Mouse (Mus musculus): Measurements from ENCODE around the gene Tor1a.
"Not testable (repeated sequence)": the region's sequence is repeated elsewhere in the genome, so short reads cannot be mapped to it uniquely, and the experiment has no call there.

Tor1a gene

DNA sequence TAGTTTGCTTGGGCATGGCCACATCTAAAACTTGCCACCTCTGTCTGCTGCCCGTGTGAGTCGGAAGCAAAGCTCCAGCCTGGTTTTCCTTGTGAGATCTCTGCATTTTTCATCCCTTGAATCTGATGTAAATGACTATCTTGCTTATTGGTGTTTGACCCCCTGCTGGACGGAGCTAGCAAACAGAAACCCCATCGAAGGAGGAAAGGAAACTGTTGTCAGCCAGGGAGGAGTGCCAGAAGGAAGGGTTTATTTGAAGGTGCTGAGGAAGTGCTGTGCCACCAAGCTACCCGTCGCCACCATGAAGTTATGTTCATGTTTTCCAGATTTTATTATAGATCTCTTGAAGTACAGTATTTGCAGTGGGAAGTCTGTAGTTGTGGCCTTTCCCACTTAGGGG lies 12.9 kb downstream of the Tor1a start:
- DNase-seq (ENCODE audit: low read depth, low spot score), result no peak

DNA sequence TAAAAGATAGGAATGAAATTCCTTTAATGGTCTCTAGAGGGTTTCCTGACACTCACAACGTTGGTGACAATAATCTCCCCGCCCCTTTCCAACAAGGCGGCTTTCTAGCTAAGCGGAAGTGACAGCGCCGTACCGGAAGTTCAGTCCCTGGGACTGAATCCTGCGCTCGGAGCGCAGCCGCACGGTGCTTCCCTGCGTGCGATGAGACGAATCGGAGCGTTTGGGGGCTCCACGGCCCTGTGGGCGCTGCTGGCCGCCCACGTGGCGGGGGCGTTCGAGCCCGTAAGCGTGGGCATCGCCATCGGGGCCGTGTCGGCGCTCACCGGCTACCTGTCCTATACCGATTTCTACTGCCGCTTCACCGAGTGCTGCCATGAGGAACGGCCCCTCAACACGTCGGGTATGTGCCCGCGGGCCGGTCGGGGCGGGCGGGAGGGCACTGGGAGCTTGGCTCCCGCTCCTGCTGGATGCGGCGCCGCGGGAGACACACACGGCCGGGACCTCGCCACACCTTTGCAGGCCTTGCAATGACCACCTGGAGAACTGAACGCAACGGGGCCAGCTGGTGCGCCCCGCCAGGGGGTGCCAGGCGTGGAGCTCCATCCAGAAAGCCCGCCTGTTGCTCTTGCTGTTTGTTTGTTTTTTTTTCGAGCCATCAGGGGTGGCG lies 14.8 kb downstream of the Tor1a start, which contains the start of gene Tor1b:
Tor1b (plus strand) TSS at position 136 of the 667 bp plus-strand sequence.
- DNase-seq (ENCODE audit: low read depth, low spot score), result peak; percentile 80

DNA sequence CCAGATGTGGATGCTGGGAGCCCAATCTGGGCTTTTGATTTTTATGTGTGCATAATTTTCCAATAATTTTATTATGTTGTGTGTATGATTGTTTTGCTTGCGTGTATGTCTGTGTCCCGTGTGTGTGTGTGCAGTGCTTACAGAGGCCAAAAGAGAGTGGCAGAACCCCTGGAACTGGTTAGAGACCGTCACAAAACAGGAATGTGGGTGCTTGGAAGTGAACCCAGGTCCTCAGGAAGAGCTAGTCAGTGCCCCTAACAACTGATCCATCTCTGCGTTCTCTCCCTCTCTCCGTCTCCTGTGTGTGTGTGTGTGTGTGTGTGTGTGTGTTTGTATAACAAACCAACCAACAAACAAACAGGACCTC lies 15.3 kb downstream of the Tor1a start:
- DNase-seq (ENCODE audit: low read depth, low spot score), result no peak

- peak; percentile 78 for DNase-seq (ENCODE audit: low read depth, low spot score)
These were observed 25.1 kb downstream of the Tor1a start for GRCm38 (mm10) chr2:30942603-30943011.

DNA sequence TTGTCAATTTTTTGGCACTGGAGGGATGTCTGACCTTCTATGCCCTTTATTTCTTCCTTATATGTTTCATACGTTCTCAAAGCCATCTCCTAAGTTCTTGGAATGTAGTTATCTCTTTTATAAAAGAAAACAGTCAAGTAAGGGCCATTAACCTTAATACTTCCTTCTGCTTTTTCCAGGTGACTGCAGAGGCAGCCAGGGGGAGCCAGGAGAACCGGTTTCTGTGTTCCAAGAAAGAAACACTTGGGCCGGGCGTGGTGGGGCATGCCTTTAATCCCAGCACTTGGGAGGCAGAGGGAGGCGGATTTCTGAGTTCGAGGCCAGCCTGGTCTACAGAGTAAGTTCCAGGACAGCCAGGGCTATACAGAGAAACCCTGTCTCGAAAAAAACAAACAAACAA lies 25.6 kb downstream of the Tor1a start:
- DNase-seq (ENCODE audit: low read depth, low spot score), result not testable (repeated sequence)

DNA sequence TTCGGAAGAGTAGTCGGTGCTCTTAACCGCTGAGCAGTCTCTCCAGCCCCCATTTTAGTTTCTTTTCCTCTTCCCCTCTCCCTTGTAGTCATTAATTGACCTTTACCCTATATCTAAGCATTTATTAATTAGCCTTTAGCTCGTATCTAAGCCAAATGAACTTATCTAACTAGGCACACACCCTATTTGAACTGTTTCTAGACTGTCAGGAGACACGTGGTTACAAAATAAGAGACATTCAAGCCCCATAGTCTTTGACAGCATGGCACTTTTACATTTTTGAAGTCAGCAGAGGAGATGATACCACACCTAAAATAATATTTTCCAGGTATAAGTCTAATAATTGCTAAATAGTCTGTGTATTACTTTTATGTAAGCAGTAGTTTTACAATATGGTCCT lies 26.1 kb downstream of the Tor1a start:
- no peak for DNase-seq (ENCODE audit: low read depth, low spot score)

DNA sequence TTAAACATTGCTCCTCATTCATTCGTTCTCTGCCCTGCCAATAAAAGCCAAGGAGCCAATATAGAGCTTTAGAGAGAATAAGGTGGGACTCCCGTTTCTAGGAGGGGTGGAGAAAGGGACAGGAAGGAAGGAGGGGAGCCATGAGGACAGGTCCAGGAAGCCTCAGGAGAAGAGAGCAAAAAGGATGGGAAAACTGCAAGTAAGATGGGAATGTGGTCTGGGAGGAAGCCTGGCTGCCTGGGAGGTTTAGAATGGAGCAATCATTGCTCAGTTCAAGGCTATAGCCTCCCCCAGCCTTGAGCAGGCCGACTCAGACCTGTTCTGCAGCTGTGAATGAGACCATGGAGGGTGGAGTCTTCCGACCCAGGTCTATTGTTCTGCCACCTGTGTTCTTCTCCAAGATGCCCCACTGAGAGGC lies 29.1 kb downstream of the Tor1a start:
- DNase-seq (ENCODE audit: low read depth, low spot score), result no peak

- DNase-seq (ENCODE audit: low read depth, low spot score), result no peak
These were observed 30.0 kb downstream of the Tor1a start for GRCm38 (mm10) chr2:30937731-30938130.

DNA sequence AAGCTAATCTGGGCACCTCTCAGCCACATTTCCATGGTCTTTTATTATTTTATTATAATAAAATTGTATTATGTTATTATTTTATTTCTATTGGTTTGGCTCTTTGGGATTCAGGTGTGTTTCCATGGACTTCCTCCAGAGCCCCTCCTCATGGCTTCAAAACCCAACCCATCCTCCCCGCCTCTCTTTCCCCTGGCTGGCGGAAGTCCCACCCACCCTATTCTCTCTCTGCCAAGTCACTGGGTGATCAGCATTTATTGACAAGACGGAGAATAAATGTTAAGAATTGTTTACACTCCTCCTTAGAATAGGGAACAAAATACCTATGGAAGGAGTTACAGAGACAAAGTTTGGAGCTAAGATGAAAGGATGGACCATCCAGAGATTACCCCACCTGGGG lies 30.9 kb downstream of the Tor1a start:
- no peak for DNase-seq (ENCODE audit: low read depth, low spot score)

DNA sequence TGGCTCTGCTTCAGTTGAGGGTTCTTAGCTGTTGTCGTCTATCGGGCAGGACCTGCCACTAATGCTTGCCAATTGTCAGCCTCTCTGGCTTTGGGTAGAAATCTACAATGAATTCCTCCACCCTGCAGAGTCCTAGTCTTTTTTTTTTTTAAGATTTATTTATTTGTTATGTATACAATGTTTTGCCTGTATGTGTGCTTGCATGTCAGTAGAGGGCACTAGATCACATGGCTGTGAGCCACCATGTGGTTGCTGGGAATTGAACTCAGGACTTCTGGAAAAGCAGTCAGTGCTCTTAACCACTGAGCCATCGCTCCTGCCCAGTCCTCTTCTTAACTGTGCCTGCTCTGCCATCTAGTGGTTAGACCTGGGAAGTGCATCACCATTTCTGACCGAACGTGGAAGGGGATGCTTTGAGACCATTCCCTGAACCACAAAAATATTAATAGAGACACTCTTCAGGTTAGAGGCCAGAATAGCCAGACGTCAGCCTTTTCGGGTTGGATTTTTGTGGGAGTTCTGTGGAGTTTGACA lies 33.7 kb downstream of the Tor1a start:
- peak; percentile 68 for DNase-seq (ENCODE audit: low read depth, low spot score)

DNA sequence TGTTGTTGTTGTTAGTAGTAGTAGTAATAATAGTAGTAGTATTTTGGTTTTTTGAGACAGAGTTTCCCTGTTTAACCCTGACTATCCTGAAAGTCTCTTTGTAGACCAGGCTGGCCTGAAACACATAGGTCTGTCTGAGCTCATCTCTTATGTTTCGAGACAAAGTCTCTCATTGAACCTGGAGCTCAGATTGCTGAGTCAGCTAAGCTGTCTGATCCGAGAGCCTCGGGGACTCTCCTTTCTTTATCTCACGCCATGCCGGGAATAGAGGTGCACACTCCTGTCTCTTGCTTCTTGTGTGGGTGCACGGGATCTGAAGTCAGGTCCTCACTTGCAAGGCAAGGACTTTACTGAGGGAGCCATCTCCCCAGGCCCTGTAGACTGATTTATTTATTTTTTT lies 34.7 kb downstream of the Tor1a start:
- no peak for DNase-seq (ENCODE audit: low read depth, low spot score)

DNA sequence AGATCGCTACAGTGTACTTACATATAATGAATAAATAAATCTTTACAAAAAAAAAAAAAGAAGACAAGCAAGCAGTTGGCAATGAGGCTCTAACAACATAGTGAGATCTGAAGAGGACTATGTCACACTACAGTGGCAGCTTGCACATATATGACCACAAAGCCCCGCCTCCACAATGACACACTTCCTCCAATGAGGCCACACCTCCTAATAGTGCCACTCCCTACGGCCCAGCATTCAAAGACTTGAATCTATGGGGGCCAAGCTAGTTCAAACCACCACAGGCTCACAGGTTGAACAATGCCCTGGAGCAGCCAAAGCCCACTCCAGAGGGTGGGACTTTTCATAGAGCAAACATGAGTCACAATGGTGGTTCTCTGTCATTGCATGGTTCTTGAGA lies 35.8 kb downstream of the Tor1a start:
- no peak for DNase-seq (ENCODE audit: low read depth, low spot score)

DNA sequence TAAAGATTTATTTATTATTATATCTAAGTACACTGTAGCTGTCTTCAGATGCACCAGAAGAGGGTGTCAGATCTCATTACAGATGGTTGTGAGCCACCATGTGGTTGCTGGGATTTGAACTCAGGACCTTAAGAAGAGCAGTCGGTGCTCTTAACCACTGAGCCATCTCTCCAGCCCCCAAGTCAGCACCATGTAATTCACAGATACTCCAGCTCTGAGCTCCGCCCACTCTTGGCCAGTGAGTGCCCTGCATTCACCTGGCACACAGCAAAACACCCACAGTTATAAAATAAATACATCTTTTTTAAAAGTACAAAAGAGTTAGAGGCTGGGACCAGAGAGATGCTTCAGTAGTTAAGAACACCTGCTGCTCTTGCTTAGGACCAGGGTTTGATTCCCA lies 36.9 kb downstream of the Tor1a start:
- DNase-seq (ENCODE audit: low read depth, low spot score), result not testable (repeated sequence)

DNA sequence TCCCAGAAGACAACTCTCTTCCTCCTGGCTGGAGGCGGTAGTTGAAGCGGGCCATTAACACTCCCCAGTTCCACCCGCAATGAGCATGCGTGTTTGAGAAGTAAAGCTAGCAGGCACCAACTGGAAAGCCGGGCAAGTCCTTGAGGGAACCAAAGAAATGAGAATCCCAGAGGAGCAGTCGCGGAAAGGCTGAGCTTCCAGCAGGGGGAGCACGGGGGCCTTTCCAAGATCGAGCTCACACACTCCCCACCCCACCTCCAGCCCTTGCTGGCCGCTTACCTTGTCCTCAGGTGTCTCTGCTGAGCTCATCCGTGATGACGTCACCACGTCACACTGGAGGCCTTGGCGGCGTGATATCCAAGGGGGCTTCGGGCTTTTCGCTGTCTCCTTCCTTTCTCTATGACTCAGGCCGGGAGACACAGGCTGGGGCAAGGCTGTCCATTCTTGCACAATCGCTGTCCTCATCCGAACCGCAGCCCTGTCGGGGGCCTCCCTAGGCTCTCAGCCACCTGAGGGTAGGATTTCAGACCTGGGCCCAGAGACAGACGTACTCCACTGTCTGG lies 38.2 kb downstream of the Tor1a start, which contains the start of gene Ptges:
Ptges (minus strand) TSS at position 381 of the 563 bp plus-strand sequence.
- DNase-seq (ENCODE audit: low read depth, low spot score), result peak; percentile 47

DNA sequence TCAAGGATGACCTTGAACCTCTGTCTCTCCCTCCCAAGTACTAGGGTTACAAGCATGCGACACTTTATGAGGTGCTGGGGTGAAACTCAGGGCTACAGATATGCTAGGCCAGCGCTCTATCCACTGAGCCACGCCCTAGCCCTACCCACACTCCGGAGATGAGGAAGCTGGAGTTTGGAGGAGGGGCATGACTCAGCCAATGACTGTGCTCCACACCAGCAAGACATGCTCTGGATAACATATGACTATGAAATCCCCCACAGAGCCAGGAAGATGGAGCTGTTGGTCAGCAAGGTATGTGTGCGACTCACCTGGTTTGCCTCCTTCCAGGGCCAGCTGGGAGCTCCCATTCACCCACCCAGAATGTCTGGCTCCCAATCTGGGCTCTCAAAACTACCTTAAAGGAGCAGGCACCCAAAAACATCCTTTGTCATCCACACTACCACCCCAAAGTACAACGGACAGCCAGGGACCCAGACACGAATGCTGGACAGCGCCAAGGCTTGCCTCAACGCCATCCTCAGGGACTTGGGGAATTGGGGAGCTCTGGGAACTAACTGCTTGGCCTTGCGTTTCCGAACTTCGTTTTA lies 38.7 kb downstream of the Tor1a start:
- DNase-seq (ENCODE audit: low read depth, low spot score), result no peak

DNA sequence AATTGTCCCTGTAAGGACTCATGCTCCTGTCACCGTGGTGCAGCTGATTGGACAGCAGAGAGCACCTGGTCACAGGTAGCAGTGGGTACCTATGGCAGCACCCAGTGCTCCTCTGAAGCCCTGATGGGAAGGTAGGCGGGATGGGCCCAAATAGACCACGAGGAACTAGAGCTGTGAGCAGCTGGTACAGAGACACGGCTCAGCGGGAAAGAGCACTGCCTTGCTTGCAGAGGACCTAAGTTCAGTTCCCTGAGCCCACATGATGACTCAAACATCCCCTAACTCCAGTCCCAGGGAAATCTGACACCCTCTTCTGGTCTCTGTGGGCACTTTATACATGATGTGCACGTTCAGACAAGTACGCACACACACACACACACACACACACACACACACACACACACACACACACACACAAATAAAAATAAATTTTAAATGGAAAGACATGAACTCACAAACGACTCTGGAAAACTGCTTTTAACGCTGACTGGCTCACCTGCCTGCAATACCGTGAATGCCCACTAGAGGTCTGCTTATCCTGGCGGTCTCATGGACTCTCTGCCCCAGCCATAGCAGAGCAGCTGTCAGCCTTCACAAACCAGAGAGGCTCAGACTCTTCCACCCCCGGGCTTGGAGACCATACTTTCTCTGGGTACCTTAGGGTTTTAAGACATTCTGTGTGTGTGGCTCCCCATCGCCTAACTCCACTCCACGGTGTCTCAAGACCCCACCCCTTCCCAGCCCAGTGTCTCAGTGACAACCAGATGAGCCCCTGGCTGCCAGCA lies 39.7 kb downstream of the Tor1a start:
- DNase-seq (ENCODE audit: low read depth, low spot score), result peak; percentile 72

DNA sequence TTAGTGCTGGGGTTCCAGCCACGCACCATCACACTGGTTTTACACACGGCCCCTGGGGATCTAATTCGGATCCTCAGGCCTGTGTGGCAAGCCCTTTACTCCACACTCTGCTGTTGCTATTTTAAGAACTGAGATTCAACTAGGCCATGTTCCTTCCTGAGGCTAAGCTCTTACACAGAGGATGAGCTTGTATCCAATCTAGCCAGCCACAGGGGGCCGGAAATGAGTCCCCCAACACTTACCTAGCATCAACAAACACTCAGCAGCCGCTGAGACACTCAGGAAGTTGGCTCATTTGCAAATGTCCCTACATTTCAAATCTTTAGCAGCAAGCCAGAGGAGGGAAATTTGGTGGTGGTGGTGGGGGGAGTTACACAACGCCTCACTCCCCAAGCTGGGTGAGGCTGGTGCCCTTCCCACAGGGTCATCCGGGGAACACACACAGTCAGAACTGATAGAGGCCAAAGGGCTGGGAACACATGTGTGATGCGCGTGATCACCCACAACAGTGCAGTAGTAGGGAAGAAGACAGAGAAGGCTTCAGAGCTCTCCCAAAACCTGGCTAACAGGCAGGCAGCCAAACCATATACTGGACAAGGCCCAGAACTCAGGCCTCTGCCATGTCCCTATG lies 40.5 kb downstream of the Tor1a start:
- no peak for DNase-seq (ENCODE audit: low read depth, low spot score)

- no peak for DNase-seq (ENCODE audit: low read depth, low spot score)
These were observed 41.4 kb downstream of the Tor1a start for GRCm38 (mm10) chr2:30926381-30926780.

DNA sequence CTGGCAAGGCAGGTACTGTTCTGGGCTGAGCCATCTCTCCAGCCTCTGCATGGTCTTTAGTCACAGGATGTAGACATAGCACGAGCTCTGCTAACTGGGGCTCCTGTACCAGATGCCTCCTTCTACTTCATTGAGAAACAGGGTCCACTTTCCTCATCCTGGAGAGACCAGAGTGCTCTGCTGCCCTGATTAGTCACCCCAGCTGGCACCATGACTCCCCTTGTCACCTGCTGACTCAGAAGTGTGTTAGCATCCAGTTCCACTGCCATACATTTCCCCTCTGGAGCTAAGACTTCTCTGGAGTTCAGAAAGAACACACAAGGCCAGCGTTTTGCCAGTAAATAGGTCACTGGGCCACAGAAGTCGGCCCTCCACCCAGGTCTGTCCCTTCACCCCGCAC lies 42.6 kb downstream of the Tor1a start:
- no peak for DNase-seq (ENCODE audit: low read depth, low spot score)

GRCm38 (mm10) chr2:30923099-30923498 lies 44.6 kb downstream of the Tor1a start:
- no peak for DNase-seq (ENCODE audit: low read depth, low spot score)

DNA sequence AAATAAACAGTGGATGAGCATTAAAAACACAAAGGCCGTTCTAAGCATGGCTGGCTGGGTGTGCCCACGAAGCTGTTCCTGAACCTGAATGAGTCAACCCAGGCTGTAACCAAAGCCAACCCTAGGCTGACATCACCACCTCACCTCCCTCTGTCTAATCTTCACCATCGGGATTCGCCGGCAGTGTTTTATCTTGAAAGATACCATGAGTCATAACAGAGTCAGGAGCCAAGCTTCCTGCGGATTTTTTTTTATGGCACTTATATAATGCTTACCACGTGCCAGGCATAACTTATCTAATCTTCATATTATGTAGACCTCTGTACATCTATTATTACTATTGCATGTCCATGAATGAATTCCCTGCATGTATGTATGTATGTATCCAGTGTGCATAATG lies 47.5 kb downstream of the Tor1a start:
- DNase-seq (ENCODE audit: low read depth, low spot score), result no peak

All from embryo, embryonic 11.5 days (tissue).